Mouse (Mus musculus) ovary, adult 18-20 months (tissue): ENCODE data around the gene Sf3a2.

ENCODE experiments used
- DNase-seq: peaks from one replicate; pipeline ENCODE4 v3.0.0; 2022; ENCODE audit warnings: low spot score, mixed read lengths

Gene Sf3a2

GRCm38 (mm10) chr10:80798150-80799006 lies at the start of gene Sf3a2, which contains the start of gene Plekhj1:
Sf3a2 (plus strand) TSS chr10:80798198.
Plekhj1 (minus strand) TSS chr10:80798626.
- peak; percentile 95 for DNase-seq

GRCm38 (mm10) chr10:80748609-80749008 lies 49.4 kb upstream of the Sf3a2 start:
- DNase-seq, result no peak

- peak; percentile 44 for DNase-seq
Measured at GRCm38 (mm10) chr10:80751188-80751832, 46.7 kb upstream of the Sf3a2 start.

DNA sequence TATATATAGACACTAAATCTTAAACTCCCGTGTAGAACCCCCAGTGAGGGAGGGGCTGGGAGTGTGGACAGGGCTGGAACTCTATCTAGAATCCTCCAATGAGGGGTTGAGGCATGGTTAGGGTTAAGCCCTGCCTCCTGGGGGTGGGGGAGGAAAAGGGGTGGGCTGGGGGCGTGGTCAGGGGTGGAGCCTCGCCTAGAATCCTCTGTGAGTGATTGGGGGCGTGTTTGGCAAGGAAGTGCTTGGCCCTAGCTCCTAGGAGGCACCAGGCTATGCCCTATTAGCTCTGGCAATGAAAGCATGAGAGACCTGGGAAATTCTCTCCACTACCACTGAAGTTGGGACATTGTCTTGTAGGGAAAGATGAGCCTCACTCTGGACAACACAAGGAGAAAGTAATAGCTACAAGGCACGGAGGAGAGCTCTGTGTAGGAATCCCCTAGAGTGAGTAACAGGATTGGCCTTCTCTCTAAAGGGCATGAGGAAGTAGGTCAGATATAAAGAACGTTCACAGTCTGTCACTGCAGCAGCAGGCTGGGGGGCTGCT lies 45.8 kb upstream of the Sf3a2 start:
- peak; percentile 58 for DNase-seq

- peak; percentile 95 for DNase-seq
Measured at GRCm38 (mm10) chr10:80754594-80755290, 43.3 kb upstream of the Sf3a2 start, which contains the start of gene Dot1l. Dot1l (plus strand) TSS chr10:80755206.

GRCm38 (mm10) chr10:80755291-80756015 lies 42.5 kb upstream of the Sf3a2 start:
- DNase-seq, result no peak

GRCm38 (mm10) chr10:80756099-80756498 lies 41.9 kb upstream of the Sf3a2 start:
- no peak for DNase-seq

- DNase-seq, result no peak
Measured at GRCm38 (mm10) chr10:80756509-80756908, 41.5 kb upstream of the Sf3a2 start.

DNA sequence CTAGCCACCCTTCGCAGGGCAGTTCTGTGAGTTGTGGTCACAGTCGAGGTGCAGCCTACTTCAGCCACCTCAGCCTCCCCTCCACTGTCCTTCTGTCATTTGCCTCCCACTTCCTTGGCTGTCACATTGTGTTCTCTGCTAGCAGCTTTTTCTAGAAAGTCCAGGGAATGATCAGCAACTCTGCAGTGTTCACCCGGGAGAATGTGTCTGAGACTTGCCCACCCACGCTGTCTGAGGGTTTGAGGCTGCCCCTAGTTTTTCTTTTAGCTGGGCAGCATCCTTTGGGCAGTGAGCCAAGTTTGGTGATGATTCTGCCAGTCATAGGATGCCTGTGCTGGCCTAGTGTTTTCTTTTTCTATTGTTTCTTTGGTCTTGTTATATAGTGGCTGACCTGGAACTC lies 41.0 kb upstream of the Sf3a2 start:
- DNase-seq, result no peak

GRCm38 (mm10) chr10:80757717-80758116 lies 40.3 kb upstream of the Sf3a2 start:
- DNase-seq, result peak; percentile 65

DNA sequence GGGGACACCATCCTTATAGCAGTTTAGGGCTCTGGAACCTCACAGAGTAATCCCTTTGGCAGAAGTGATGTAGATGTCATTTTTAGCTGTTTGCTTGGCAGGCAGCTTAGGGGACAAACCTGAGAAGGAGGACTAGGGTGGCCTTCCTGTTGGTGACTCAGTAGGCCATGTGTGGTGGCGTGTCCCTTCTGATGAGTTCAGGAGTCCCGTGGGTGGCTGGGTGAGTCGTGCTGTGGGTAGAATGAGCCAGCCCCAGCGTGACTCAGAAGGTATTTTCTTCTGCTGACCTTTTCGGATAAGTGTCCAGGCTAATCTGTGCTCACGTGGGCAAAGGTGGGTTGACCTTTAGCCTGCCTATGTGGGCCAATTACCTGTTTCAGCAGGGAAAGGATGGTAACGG lies 39.3 kb upstream of the Sf3a2 start:
- no peak for DNase-seq

DNA sequence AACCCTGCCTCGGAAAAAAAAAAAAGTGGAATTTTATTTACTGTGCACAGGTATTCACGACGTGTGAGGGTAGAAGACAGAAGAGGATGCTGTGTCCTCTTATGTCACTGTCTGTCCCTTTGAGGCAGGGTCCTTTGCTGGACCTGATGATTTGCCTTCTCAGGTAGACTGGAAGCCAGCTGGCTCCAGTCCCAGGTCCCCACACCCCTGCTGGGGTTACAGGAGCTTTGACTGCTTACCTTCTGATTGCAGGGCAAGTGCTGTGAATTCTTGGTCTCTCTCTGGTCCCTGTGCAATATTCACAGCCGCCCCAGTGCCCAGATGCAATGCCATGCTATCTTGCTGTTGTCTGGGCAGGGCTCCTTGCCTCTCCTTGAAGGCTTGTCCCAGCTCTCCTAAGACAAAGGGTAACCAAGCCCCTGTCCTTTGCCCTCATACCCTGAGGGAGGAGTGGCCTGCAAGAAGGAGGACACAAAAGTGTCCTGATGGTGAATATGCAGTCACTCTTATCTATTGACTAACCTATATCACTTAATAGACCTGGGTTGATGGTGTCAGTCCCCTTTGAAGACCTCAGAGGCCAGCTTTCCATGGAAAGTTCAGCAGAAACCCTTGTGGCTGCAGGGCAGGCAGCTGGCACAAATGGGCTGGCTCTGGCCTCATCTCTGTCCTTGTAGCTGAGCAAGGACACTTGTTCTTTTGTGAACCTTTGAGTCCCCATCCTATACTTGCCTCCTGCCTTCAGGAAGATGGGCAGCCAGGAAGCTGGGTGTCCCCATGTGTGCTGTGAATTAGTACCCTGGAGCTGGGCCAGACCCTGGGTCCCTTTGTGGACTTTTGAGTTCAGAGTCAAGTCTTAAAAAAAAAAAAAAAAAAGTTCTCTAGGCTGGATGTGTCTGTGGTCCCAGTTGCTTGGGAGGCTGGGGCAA lies 37.1 kb upstream of the Sf3a2 start:
- DNase-seq, result no peak

- no peak for DNase-seq
Measured at GRCm38 (mm10) chr10:80761821-80762220, 36.2 kb upstream of the Sf3a2 start.

- DNase-seq, result no peak
Measured at GRCm38 (mm10) chr10:80763502-80763901, 34.5 kb upstream of the Sf3a2 start.

DNA sequence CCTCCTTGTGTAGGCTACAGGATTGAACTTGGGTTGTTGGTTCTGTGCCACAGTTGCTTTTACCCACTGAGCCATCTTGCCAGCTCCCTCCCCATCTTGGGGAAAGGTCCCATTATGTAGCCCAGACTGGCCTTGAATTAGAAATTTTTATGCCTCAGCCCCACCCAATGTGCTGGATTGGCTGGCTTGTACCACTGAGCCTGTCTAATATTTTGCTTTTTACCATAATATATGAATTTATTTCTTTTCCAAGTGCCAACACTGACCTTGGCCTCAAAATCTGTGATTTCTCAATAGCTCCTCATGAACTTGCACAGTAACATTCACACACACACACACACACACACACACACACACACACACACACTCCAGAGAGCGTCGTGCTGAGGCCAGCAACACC lies 32.3 kb upstream of the Sf3a2 start:
- DNase-seq, result peak; percentile 47

DNA sequence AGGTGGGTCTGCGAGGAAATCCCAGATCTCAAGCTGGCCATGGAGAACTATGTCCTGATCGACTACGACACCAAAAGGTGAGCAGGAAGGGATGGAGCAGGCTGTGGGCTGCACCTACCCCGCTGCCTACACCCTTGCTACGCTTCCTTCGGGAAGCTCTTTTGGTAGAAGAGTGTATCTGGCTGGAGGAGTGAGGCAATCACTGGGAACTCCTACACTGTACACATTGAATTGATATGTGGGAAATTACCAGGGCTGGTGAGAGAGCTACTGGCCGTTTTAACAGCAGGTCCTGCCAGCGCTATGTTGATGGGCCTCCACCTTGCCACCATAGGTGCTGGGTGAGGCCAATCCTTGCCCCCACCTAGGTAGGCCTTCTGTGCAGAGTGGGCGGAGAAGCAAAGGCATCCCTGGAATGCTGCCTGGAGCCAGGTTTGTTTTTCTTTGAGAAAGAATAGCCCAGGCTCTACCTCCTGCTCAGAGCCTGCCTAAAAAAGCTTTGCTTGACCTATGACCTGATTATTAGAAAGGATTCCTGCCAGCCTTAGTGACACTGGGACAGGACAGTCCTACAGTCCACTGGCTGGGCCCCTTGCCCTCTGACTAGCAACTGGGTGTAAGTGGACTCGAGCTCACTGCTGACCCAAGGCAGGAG lies 31.7 kb upstream of the Sf3a2 start:
- no peak for DNase-seq

DNA sequence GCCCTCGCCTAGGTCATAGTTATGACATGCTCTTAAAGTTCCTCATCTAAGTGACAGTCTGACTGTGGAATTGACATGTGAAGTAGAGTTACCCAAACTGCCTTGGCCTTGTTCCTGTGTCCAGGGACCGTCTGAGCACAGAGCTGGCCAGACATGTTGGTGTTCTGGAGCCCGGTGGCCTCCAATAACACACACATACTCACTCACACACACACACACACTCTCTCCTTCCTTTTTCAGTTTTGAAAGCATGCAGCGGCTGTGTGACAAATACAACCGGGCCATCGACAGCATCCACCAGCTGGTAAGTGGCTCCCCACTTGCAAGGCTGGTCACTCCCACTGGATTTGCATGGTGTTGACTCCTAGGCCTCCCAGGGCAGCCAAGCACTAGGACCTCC lies 29.6 kb upstream of the Sf3a2 start:
- no peak for DNase-seq

- DNase-seq, result no peak
Measured at GRCm38 (mm10) chr10:80773816-80774215, 24.2 kb upstream of the Sf3a2 start.

DNA sequence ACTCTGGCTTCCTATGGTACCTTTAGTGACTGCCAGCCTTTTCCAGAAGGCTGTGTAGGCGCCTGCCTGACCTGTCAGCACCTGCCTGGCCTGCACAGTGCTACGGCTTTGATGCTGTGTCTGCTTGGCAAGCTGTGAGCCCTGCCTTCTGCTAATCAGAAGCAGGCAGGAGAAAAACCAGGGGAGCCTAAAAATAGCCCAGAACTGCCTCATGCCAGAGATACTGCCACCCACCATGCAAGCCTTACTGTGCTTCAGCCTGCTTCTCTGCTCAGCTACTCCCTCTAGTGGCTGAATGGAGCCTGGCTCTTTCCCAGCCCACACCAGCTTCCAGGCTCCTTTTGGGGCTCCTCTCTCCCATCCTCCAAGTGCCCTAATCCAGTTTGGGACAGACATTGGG lies 23.4 kb upstream of the Sf3a2 start:
- DNase-seq, result peak; percentile 70

DNA sequence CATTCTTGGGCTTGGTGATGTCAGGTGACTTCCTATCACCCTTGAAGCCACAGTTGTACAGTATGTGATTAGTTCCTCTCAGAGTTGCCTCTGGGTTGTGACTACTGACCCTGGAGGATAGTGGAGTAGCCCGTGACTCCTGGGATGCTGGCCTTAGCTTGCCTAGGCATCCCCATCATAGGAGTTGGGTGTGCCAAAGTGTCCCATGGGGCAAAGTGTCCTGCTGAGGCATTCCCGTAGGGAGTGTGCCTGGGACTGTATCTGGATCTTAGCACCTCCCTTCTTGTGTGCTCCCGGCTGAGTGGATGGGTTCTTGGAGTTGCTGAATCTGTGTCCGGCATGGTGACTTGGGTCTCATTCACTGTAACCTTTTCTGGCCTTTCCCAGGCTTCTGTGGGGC lies 23.0 kb upstream of the Sf3a2 start:
- no peak for DNase-seq
